Mouse (Mus musculus) intestine, embryonic 16.5 days (tissue): Measurements from ENCODE around the gene Stmn3. TPM values are rescaled to one million over a fixed set of nuclear protein-coding genes. Genes with fewer than 3 reads are reported as not detected.

Experiments
- ATAC-seq: fragments of 200-750 bp; cut with Nextera tagmentation; 2 replicates; pipeline ENCODE4 v1.8.0; 2017; ENCODE audit warnings: moderate TSS enrichment, moderate library complexity
- H3K27ac ChIP-seq: fragments of 300-500 bp; sonication (generic); 2 replicates; pipeline ENCODE4 v1.5.1; 2014; ENCODE audit warnings: mild to moderate bottlenecking, low read length
- H3K27me3 ChIP-seq: fragments of 300-500 bp; sonication (generic); replicated peaks from 2 replicates; pipeline ENCODE4 v1.6.1; 2014; ENCODE audit warnings: low read length, control low read depth, mixed read lengths; ENCODE audit not compliant: control insufficient read depth, insufficient read depth
- H3K36me3 ChIP-seq: fragments of 300-500 bp; sonication (generic); 2 replicates; pipeline ENCODE4 v1.6.1; 2014; ENCODE audit warnings: low read length, control low read depth; ENCODE audit not compliant: control insufficient read depth, insufficient read depth
- H3K4me1 ChIP-seq: fragments of 300-500 bp; sonication (generic); 2 replicates; pipeline ENCODE4 v1.6.1; 2014; ENCODE audit warnings: low read length, control low read depth, mixed read lengths; ENCODE audit not compliant: control insufficient read depth, insufficient read depth
- H3K4me2 ChIP-seq: fragments of 300-500 bp; sonication (generic); 2 replicates; pipeline ENCODE4 v1.6.1; 2014; ENCODE audit warnings: low read depth, low read length, control low read depth
- H3K4me3 ChIP-seq: fragments of 300-500 bp; sonication (generic); 2 replicates; pipeline ENCODE4 v1.5.1; 2014; ENCODE audit warnings: mild to moderate bottlenecking, low read length
- H3K9ac ChIP-seq: fragments of 300-500 bp; sonication (generic); 2 replicates; pipeline ENCODE4 v1.6.1; 2014; ENCODE audit warnings: low read depth, low read length
- H3K9me3 ChIP-seq: fragments of 300-500 bp; sonication (generic); 2 replicates; pipeline ENCODE4 v1.6.1; 2016; ENCODE audit warnings: low read length, control low read depth; ENCODE audit not compliant: control insufficient read depth
- WGBS: fragments of 180-500 bp; shearing (Covaris S2); extraction: QIAGEN DNeasy Blood & Tissue Kit; methylation state at CpG from one replicate; pipeline ENCODE4 v1.1.7; 2014; 5-methylcytosine and 5-hydroxymethylcytosine counted together
- polyA plus RNA-seq: library from polyadenylated mRNA; unstranded; fragments of >200 nt; fragmentation: Nextera tagmentation; extraction: Ambion mirVana; gene quantifications from 2 replicates; pipeline ENCODE4 v1.2.1, GENCODE M21; 2015

The Stmn3 gene
- polyA plus RNA-seq, result 36.3 and 40.2 TPM in 2 replicates

DNA sequence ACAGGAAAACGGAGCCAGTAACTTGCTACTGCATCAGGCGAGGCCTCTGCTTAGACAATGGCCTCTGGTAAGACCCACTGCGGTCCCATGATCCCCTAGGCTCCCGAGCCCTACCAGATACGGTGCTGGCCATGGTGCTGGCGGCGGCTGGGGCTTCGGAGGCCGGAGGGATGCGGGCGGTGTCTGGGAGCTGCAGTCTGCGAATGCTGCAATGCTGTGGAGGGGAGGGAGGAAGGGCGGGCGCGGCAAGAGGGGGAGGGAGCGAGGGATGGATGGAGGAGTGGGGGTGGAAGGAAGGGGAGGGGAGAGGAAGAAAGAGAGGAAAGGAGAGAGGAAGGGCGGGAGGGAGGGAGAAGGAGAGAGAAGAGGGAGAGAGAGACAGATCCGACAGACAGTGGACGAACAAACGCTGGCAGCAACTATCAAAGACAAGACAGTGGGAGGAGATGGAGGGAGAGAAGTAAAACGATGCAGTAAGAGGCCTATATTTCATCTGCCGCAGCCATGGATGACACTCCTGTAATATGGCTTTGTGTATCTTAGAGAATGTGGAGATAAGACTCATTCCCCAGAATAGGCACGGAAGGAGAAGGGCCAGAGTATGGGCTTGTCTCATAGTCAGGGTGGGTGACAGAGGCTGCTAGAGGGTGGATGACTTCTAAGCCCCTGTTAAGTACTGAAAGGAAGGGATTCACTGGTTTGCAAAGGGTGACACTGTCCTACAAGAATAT, at the start of gene Stmn3:
Gene Stmn3, minus strand, starts transcription at position 421 of the 731 bp plus-strand sequence.
- WGBS, result 4% methylated on average over 23 of the region's 23 CpGs
- Histone ChIP-seq H3K27me3 (peaks cover 31% of the 10 kb centered on the region), H3K4me3 (peak within 1 kb of the TSS; percentile 21)

DNA sequence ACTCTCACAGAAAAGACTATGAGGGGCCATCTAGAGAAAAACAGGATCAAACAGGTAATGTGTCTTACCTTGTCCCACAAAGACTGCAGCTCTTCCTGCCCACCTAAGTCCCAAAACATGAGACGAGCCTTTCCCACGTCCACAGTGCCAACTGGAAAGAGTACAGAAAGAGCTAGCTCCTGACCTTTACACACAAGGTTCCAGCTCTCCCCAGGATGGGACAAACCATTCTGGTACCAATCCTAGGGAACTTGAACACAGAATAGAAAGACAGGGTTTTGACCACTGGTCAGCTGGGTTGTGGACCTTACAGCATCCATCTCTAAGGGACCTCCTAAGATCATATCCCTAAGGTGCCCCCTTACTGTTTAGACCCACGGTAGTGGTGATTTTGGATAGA, 49.6 kb upstream of the Stmn3 start:
- peaks cover 22% of the 10 kb centered on the region for H3K4me1 ChIP-seq
- peaks cover 5% of the 10 kb centered on the region; the same call in 1 of the 2 replicates for H3K36me3 ChIP-seq
- H3K27me3 ChIP-seq, result no peaks in the 10 kb centered on the region
- peak overlapping the region; percentile 92; the same call in 1 of the 2 replicates for H3K9ac ChIP-seq
- ATAC-seq, result no peak
- peak overlapping the region; percentile 94 for H3K4me2 ChIP-seq
- H3K27ac ChIP-seq, result no peak overlapping the region
- no peaks in the 10 kb centered on the region for H3K9me3 ChIP-seq
- peak overlapping the region; percentile 92 for H3K4me3 ChIP-seq
- 79% methylated on average over 3 of the region's 3 CpGs for WGBS

More for the DNA sequence above, at the start of gene Stmn3:
- Histone ChIP-seq H3K9me3 (no peaks in the 10 kb centered on the region), H3K9ac (0 out of 2 replicates have a peak within 1 kb of the TSS, but pooled peaks have one; percentile 1), H3K4me1 (peaks cover 5% of the 10 kb centered on the region; the same call in 1 of the 2 replicates), H3K36me3 (no peaks in the 10 kb centered on the region), H3K4me2 (peak within 1 kb of the TSS; percentile 14; the same call in 1 of the 2 replicates), H3K27ac (no peak within 1 kb of the TSS)
- peak; percentile 74 for ATAC-seq

DNA sequence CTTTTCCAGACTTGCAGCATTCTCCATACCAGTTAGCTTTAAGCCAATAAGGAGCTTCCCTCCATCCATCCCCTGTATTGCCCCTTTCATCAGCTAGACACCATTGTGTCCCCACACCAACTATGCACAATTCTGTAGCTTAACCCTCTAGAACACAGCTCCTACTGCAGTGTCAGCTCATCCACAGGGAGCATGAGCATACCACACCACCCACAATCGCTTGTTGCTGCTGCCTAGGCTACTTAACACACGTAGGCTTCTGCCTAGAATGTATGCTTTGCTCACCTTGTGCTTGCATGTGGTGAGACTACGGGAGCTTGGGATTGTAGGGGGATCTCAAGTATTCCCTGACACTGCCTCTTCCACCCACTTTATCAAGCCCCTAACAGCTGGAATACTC, 42.5 kb upstream of the Stmn3 start:
- Histone ChIP-seq H3K4me3 (no peak overlapping the region), H3K9ac (no peak overlapping the region), H3K27ac (no peak overlapping the region), H3K9me3 (no peaks in the 10 kb centered on the region), H3K27me3 (no peaks in the 10 kb centered on the region), H3K4me2 (no peak overlapping the region), H3K4me1 (no peaks in the 10 kb centered on the region), H3K36me3 (peaks cover 12% of the 10 kb centered on the region)
- no peak for ATAC-seq
- WGBS, result 77% methylated on average over 3 of the region's 3 CpGs

DNA sequence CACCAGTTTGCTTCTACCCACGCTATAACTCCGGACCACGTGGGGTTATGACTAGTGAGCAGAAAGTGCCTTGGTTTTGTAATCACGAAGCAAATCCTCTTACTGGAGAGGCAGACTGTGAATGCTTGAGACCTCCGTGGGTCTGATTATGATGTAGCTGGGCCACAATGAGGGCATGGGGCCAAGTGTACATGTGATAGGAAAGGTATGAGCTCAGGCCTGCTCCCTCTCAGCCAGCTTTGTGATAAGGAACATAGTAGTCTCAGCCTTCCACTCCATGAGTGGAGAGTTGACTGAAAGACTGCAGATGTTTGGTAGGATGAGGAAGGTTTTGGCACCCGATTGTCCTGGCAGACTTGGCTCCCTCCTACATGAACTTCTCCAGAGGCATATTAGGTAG, 28.5 kb upstream of the Stmn3 start:
- no peaks in the 10 kb centered on the region for H3K4me1 ChIP-seq
- H3K4me2 ChIP-seq, result no peak overlapping the region
- H3K27me3 ChIP-seq, result no peaks in the 10 kb centered on the region
- H3K36me3 ChIP-seq, result 0 out of 2 replicates have a peak, but pooled peaks cover 5% of the 10 kb centered on the region
- WGBS, result 94% methylated on average over 6 of the region's 6 CpGs
- no peaks in the 10 kb centered on the region for H3K9me3 ChIP-seq
- ATAC-seq, result no peak
- H3K27ac ChIP-seq, result no peak overlapping the region
- no peak overlapping the region for H3K9ac ChIP-seq
- no peak overlapping the region for H3K4me3 ChIP-seq

DNA sequence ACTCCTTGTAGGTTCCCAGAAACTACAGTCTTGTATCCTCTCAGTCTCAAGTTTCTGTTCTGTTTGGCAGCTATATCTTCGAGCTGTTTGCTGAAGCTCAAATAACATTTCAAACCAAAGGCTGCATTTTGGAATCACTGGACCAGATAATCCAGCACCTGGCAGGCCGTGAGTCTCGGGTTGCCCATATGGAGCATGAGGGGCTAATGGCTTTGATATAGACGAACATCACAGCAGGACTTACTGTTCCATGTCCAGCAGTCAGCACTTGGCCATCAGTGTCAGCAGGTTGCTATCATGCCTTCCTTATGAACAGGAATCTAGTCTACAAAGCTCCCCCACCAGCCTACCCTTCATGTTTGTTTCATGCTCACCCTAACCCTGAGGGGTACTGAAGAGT, 26.1 kb upstream of the Stmn3 start:
- no peak overlapping the region for H3K4me2 ChIP-seq
- H3K4me1 ChIP-seq, result no peaks in the 10 kb centered on the region
- no peak overlapping the region for H3K27ac ChIP-seq
- ATAC-seq, result no peak
- no peaks in the 10 kb centered on the region for H3K9me3 ChIP-seq
- H3K36me3 ChIP-seq, result 0 out of 2 replicates have a peak, but pooled peaks cover 5% of the 10 kb centered on the region
- H3K4me3 ChIP-seq, result no peak overlapping the region
- H3K9ac ChIP-seq, result no peak overlapping the region
- no peaks in the 10 kb centered on the region for H3K27me3 ChIP-seq
- WGBS, result 89% methylated on average over 4 of the region's 4 CpGs

DNA sequence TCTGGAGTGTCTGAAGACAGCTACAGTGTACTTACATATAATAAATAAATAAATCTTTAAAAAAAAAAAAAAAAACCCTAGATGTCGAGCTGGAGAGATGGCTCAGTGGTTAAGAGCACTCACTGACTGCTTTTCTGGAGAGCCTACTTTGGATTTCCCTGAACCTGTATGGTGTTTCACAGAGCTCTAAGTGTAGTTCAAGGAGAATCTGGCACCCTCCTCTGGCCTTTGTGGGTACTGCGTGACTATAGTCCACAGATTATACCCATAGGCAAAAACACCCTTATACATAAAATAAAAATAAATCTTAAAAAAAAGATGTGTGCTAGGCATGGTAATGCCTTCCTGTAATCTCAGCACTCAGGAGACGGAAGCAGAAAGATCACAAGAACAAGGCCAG, 19.7 kb upstream of the Stmn3 start:
- Histone ChIP-seq H3K9ac (no peak overlapping the region), H3K9me3 (no peaks in the 10 kb centered on the region), H3K4me3 (no peak overlapping the region), H3K36me3 (0 out of 2 replicates have a peak, but pooled peaks cover 5% of the 10 kb centered on the region), H3K27ac (no peak overlapping the region), H3K4me1 (no peaks in the 10 kb centered on the region), H3K4me2 (no peak overlapping the region), H3K27me3 (no peaks in the 10 kb centered on the region)
- peak; percentile 56 for ATAC-seq
- 63% methylated on average over 3 of the region's 3 CpGs for WGBS

DNA sequence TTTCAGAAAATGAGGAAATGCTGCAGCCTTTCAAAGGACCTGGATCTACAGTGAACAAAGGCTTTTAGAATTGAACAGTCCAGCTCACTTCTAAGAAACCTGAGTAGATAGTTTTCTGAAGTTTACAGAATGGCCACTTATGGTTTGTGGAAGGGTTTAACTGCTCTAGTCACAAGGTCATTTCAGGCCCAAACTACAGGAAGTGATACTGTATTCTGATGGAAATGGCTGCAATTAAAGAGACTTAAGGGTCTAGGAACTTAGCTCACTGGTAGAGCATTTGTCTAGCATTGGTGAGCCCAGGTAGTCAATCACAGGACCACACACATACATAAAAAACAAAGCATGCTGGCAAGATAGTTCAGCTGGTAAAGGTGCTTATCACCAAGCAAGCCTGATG, 18.2 kb upstream of the Stmn3 start:
- no peak for ATAC-seq
- no peak overlapping the region for H3K4me3 ChIP-seq
- no peaks in the 10 kb centered on the region for H3K36me3 ChIP-seq

DNA sequence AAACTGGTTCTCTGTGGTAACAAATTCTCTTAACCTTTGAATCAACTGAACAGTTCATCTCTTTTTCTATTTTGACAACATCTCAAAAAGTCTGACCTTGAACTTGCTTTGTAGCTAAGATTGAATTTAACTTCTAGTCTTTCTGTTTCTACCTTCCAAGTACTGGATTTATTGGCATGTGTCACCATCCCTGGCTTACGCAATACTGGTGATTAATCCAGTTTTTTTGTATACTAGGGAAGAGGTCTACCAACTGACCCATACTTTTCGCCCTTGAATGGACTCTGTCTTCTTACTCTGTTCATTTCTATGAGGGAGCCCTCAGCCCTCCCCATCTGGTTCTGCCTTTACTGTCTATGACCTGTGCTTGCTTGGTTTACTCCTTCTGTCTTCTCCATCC, 11.8 kb upstream of the Stmn3 start:
- peaks cover 6% of the 10 kb centered on the region for H3K36me3 ChIP-seq
- no peak overlapping the region for H3K4me3 ChIP-seq
- WGBS, result 95% methylated on average over 2 of the region's 2 CpGs
- H3K4me1 ChIP-seq, result no peaks in the 10 kb centered on the region
- no peaks in the 10 kb centered on the region for H3K9me3 ChIP-seq
- ATAC-seq, result no peak
- H3K27ac ChIP-seq, result no peak overlapping the region
- H3K9ac ChIP-seq, result no peak overlapping the region
- no peak overlapping the region for H3K4me2 ChIP-seq
- no peaks in the 10 kb centered on the region for H3K27me3 ChIP-seq

More for the DNA sequence above, 18.2 kb upstream of the Stmn3 start:
- Histone ChIP-seq H3K4me2 (no peak overlapping the region), H3K4me1 (no peaks in the 10 kb centered on the region), H3K27me3 (no peaks in the 10 kb centered on the region), H3K27ac (no peak overlapping the region), H3K9ac (no peak overlapping the region), H3K9me3 (no peaks in the 10 kb centered on the region)

DNA sequence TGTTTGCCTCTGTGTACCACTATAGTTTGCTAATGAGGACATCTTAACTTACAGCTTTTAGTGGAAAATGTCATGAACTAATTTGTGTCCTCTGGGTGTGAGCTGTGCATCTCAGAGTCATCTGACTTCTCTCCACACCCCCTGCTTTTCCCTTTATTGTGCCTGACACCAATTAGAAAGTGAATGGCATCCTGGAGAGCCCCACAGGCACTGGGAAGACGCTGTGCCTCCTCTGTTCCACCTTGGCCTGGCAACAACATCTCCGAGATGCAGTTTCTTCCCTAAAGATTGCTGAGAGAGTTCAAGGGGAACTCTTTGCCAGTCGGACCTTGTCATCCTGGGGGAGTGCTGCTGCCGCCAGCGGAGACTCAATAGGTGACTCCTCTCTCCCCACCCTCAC, 7.8 kb upstream of the Stmn3 start:
- WGBS, result 79% methylated on average over 5 of the region's 5 CpGs
- Histone ChIP-seq H3K4me3 (no peak overlapping the region), H3K27ac (no peak overlapping the region), H3K27me3 (no peaks in the 10 kb centered on the region), H3K4me2 (no peak overlapping the region), H3K36me3 (peaks cover 6% of the 10 kb centered on the region), H3K9ac (no peak overlapping the region), H3K4me1 (peaks cover 6% of the 10 kb centered on the region), H3K9me3 (no peaks in the 10 kb centered on the region)
- no peak for ATAC-seq
